Mouse (Mus musculus) adrenal gland, postnatal 10 days (tissue): ENCODE measurements around the gene Zc3h14. TPM values are rescaled to one million over a fixed set of nuclear protein-coding genes. Genes with fewer than 3 reads are reported as not detected.

ENCODE experiments used
- DNase-seq: peaks from one replicate; pipeline ENCODE4 v3.0.0; 2021; ENCODE audit warnings: mixed read lengths
- total RNA-seq, 2 experiments: library from RNA; stranded (reverse); gene quantifications; 2 replicates each; pipeline ENCODE4 v1.2.3; 2021

The Zc3h14 gene
- total RNA-seq, 2 experiments from 2014 or later, result 74.9 to 84.4 TPM

DNA sequence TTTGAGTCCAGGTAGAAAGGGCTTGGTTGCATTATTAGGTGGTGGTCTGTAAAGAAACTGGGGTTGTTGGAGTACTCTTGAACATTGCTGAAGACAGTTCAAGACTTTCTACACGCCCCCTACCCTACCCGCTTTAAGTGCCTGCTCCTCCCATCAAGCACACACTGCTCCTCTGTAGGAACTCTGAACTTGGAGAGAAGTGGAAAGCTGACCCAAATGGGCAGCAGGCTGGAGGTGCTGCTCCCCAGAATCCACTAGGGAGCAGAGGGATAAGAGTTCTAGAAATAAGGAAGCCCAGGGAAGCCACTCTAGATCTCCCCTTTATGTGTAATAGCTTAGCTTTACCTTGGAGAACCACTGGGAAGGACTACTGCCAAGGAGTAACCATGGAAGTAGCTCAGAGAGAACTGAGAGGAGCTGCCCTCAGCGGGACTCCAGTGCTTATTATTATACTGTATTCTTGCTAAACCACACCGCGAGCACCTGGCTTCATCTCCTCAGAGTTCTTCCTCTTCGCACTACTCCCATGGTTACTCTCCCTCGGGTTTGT is 8.9 kb upstream of the Zc3h14 start:
- peak; percentile 25 for DNase-seq

- no peak for DNase-seq
Observed at GRCm38 (mm10) chr12:98741011-98741501, 5.7 kb upstream of the Zc3h14 start.

GRCm38 (mm10) chr12:98745626-98746025 is 1.1 kb upstream of the Zc3h14 start:
- no peak for DNase-seq

- DNase-seq, result peak; percentile 74
Observed at GRCm38 (mm10) chr12:98746131-98746530, 633 bp upstream of the Zc3h14 start.

DNA sequence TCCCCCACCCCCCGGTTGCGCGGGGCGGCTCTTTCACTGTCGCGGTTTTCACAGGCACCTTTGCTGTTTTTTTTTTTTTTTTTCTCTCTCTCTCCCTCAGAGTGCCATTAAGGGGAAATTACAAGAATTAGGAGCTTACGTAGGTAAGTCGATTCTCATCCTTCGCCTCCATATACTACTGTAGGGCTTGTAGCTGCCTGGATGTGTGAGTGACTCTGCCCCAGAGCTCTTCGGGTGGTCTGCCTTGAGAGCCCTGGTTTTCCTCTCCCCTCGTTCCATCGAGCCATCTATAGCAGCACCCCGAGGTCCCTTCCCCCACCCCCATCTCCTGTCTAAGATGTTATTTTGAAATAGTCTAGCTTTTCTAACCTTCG is 603 bp downstream of the Zc3h14 start:
- DNase-seq, result peak; percentile 32

DNA sequence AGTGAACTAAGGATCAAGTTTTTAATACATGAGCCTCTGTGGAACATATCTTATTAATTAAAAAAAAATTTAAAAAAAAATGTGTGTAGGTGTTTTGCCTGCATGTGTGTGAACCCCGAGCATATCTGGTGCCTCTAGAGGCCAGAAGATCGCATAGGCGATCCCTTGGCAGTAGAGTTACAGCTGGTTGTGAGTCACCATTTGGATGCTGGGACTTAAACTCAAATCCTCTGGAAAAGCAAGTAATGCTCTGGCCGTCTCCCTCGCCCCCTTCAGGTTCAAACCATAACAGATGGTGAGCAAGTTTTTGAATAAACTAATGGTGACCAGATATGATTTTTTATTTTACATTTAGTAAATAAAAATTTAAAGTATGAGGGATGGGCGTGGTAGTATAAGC is 10.9 kb downstream of the Zc3h14 start:
- no peak for DNase-seq

GRCm38 (mm10) chr12:98759700-98760099 is 12.9 kb downstream of the Zc3h14 start:
- DNase-seq, result no peak

DNA sequence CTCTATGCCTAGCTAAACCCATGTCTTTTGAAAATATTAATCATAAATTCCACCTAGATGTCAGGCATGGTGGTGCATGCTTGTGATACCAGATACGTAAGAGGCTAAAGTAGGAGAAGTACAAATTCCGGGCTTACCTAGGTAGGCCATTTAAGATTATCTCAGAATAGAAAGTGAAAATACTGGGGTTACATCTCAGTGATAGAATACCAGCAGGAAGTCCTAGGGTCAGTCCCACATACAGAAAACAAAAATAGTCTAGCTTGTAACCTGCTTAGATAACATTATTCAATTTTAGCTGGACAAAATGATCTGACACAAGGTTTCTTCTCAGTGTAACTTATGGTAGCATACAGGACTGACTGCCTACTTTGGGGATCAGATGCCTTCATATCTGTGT is 19.5 kb downstream of the Zc3h14 start:
- DNase-seq, result no peak

GRCm38 (mm10) chr12:98777509-98777908 is 30.7 kb downstream of the Zc3h14 start:
- DNase-seq, result no peak

DNA sequence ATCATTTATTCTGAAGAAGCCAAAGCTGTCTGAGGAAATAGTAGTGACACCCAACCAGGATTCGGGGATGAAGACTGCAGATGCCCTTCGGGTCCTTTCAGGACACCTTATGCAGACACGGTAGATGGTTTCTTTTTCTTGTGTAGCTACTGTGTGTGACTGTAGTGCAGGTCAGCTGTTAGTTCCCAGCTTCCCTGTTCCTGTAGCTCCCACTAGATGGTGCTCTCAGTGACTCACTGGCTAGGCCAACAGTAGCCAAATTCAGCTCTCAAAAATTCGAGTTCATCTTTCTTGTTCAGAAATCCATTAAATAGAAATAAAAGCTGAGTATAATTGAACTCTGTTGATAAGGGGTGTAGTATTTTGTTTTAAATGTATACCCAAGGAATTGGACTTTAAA is 32.4 kb downstream of the Zc3h14 start:
- peak; percentile 25 for DNase-seq

DNA sequence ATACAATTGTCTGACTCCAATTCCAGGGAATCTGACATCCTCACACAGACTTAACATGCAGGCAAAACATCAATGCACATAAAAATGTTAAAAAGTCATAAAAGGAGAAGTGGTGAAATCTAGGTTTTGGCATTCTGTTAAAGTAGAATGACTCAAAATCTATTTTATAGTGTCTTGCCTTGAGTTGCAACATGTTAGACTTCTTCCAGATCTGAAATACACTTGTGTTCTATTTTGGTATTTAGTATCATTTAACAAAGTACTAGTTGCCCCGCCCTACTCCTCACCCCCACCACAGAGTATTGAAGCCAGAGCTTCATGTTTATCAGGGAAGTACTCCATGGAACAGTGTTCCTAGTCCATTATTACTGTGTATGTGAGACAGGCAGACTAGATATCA is 37.5 kb downstream of the Zc3h14 start:
- no peak for DNase-seq

GRCm38 (mm10) chr12:98795731-98796318 is 49.1 kb downstream of the Zc3h14 start:
- DNase-seq, result no peak

DNA sequence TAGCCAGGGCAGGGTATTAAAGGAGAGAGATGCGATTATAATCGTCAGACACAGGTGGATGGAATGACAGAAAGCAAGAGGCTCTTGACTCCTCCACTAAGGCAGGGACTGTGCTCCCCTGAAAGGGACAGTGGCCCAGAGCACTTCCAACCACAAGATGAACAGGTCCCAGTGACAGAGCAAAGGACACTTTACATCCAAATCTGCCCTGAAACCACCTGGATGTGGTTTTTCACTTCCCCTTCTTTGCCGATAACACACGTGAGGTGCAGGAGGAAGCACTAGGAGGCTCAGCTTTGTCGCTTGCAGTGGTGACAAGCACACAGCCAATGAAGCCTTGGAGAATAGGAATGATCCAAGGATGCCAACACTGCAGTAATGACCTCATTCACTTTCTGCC is 53.6 kb downstream of the Zc3h14 start:
- no peak for DNase-seq

GRCm38 (mm10) chr12:98802245-98802644 is 55.5 kb downstream of the Zc3h14 start:
- DNase-seq, result no peak

DNA sequence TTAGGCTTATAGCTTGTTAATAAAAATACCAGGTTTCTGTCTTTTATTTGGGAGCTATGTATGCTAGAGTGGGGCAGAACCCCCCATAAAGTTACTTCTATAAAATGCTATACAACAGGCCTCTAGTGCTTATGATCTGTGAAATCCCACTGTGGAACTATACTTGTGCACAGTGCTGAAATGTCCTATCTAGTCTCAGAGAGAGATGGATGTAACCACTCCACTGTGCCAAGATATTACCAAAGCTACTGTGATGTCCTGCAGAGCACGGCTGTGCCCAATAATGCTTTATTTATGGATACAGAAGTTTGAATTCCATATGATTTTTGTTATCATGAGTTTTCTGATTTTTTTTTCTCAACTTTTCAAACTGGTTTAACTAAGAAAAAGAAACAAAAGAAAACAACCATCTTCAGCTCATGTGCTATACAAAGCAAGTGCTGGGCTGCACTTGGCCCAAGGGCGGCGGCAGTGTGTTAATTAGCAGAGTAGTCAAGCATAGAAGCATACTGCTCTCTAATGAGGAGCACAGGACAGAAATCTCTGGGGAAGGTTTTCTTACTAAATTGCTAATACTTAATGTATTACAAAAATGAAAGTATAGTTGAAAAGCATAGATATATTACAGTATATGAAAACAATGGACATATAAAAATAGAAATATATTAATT is 57.4 kb downstream of the Zc3h14 start:
- DNase-seq, result no peak

DNA sequence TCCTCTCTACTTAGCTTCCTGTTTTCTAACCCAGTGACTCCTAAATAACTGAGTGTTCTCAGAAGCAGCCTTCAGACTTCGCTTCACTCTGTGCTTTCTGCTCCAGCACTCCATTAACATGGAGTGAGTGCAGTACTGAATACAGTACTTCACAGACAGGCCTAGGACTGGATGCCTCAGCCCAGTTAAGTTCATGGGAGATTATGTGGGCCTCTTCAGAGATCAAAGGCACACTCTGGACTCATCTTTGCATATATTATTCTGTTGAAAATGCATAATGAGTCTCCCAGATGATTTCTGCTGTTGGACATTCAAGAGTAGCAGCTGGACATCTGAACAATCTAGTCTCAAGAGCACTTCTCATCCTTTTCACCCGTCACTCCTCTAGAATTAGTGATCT is 74.0 kb downstream of the Zc3h14 start:
- DNase-seq, result no peak

GRCm38 (mm10) chr12:98831122-98831521 is 84.4 kb downstream of the Zc3h14 start:
- DNase-seq, result no peak

GRCm38 (mm10) chr12:98832929-98833598 is 86.3 kb downstream of the Zc3h14 start:
- no peak for DNase-seq

GRCm38 (mm10) chr12:98833901-98834300 is 87.1 kb downstream of the Zc3h14 start:
- no peak for DNase-seq

- DNase-seq, result no peak
Observed at GRCm38 (mm10) chr12:98834879-98835278, 88.1 kb downstream of the Zc3h14 start.

GRCm38 (mm10) chr12:98835466-98835865 is 88.7 kb downstream of the Zc3h14 start:
- DNase-seq, result no peak
